Mouse (Mus musculus): ENCODE measurements at regions not wholly inside any gene's neighbourhood (a gene's known extent, or its start where the extent isn't known, plus 50 kb on each side); places are given as distances from the start of the nearest gene placed in this dataset.

DNA sequence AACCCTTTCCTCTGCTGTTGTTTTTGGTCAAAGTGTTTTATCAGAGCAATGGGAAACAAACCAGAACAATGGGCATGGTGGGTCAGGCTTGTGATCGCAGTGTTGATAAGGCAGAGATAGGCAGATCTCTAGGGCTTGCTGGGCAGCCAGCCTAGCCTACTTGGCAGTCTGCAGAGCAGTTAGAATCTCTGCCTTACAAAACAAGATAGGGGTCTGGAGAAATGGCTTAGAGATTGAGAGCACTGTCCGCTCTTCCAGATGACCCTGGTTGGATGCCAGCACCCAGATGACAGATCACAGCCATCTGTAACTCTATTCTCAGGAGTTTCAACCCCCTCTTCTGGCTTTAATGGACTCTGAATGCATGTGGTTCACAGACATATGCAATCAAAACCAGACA, 289.7 kb upstream of the Thsd7b start:
- DNase-seq (ENCODE audit: low read depth in 1 of 2, low spot score in 2 of 2) = no peak

GRCm38 (mm10) chr1:128975586-128975985, 297.5 kb upstream of the Thsd7b start:
- no peak for DNase-seq (ENCODE audit: low read depth in 1 of 2, low spot score in 2 of 2)

DNA sequence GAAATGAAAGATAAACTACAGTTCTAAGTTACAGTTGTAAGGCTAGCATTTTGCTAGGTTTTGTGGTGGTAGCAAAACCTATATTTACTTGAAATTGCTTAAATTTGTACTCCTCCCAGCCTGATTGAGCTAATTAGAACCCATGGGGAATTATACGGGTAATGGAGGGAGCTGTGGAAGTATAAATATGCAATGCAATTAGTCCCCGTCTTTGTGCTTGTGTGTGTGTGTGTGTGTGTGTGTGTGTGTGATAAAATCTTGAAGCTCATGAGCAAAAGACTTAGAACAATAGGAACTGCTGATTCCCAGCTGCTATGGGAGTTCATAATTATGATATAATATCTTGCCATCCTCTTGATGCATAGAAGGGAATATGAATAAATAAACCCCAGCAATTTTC, 321.7 kb upstream of the Thsd7b start:
- no peak for DNase-seq (ENCODE audit: low read depth in 1 of 2, low spot score in 2 of 2)

DNA sequence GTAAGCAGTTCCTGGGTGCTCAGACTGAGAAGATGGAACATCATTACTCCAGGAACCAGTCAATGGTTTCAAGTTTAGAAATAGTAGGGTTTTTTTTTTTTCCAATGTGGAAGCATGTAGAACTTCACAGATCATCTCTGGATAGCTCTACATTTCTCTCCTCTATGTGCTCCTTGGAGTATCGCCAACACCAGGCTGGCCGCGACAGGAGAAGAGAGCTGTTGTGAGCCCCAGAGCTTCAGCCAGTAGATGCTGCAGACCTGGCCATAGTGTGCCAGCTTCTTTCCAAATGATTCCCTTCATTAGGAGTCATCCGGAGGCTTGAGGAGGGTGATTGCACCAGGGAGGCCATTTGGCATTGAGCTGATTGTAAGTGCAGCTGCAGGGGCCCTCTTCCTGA, 322.6 kb upstream of the Thsd7b start:
- no peak for DNase-seq (ENCODE audit: low read depth in 1 of 2, low spot score in 2 of 2)

- DNase-seq (ENCODE audit: low read depth in 1 of 2, low spot score in 2 of 2) = no peak
Observed at GRCm38 (mm10) chr1:128914811-128915210, 322.7 kb upstream of the Cxcr4 start.

- no peak for DNase-seq (ENCODE audit: low read depth in 1 of 2, low spot score in 2 of 2)
Observed at GRCm38 (mm10) chr1:128912532-128912931, 320.4 kb upstream of the Cxcr4 start.

GRCm38 (mm10) chr1:128907566-128907965, 315.5 kb upstream of the Cxcr4 start:
- DNase-seq (ENCODE audit: low read depth in 1 of 2, low spot score in 2 of 2) = no peak

GRCm38 (mm10) chr1:128898025-128898424, 305.9 kb upstream of the Cxcr4 start:
- DNase-seq (ENCODE audit: low read depth in 1 of 2, low spot score in 2 of 2) = no peak

DNA sequence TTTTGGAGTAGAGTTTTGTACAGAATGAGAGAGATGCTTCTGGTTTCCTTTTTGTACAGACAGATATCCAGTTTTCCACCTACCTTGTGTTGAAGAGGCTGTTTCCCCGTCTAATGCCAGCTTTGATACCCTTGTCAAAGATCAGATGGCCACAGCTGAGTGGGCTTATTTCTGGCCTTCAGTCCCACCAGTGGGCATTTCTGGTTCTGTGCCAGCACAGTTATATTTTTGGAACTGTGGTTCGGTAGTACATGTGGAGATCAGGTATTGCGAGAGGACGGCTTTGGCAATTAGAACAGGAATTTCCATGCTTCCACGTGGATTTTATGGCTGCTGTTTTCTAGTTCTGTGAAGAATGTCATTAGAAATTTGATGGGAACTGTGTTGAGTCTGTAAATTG, 302.5 kb upstream of the Cxcr4 start:
- DNase-seq (ENCODE audit: low read depth in 1 of 2, low spot score in 2 of 2) = no peak

GRCm38 (mm10) chr1:128878291-128878690, 286.2 kb upstream of the Cxcr4 start:
- DNase-seq (ENCODE audit: low read depth in 1 of 2, low spot score in 2 of 2) = no peak

DNA sequence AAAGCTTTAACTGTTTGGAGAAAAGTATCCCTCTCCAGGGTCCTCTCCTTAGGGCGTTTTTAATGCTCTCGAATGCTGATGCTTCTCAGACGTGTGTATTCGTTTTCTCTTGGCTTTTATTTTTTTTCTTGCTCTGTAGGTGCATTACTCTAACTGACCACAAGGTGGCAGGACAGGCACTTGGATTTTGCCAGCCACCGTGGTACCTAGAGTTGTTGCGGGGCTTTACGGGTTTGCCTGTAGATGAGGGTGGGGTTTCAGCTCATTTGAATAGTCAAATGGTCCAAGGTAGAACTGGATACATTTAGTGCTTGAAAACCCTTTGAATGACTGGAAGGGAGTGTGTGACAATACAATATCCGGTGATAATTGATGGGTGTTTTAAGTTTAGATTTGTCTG, 283.2 kb upstream of the Cxcr4 start:
- DNase-seq (ENCODE audit: low read depth in 1 of 2, low spot score in 2 of 2) = no peak

- DNase-seq (ENCODE audit: low read depth in 1 of 2, low spot score in 2 of 2) = no peak
Observed at GRCm38 (mm10) chr1:128874190-128874589, 282.1 kb upstream of the Cxcr4 start.

- no peak for DNase-seq (ENCODE audit: low read depth in 1 of 2, low spot score in 2 of 2)
Observed at GRCm38 (mm10) chr1:128868761-128869160, 276.7 kb upstream of the Cxcr4 start.

- no peak for DNase-seq (ENCODE audit: low read depth in 1 of 2, low spot score in 2 of 2)
Observed at GRCm38 (mm10) chr1:128860537-128860936, 268.4 kb upstream of the Cxcr4 start.

DNA sequence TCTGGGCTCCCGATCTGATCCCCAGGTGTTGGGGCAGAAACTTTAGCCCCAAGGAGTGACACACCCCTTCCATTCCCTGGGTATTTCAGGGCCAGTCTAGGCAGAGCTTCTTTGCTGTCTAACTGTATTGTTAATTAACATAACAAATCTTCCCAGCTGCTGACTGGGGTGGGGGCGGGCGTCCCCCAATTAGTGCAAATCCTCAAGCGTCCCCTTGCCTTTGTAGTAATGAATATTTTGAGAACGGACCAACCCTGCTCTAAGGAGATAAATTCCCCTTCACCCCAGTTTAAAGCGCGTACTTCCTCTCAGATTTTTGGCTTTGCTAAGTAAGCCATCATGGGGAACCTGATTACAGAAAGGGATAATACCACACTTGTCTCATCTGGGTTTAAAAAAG, 268.0 kb upstream of the Cxcr4 start:
- DNase-seq (ENCODE audit: low read depth in 1 of 2, low spot score in 2 of 2) = no peak

DNA sequence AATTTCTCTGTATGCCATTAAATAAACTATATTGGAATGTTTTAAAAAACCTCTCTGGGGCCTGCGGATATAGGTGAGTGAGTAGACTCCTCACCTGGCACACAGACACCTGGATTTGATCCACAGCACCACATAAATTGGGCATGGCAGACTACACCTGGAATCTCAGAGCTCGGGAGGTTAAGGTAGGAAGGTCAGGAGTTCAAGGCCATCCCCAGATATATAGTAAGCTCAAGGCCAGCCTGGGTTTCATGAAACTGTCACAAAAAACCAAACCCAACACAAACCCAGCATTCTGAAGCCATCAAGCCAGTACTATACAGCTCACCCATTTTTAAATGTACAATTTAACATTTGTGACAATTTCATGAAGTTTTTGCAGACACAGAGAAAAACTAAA, 266.6 kb upstream of the Cxcr4 start:
- DNase-seq (ENCODE audit: low read depth in 1 of 2, low spot score in 2 of 2) = no peak

GRCm38 (mm10) chr1:128856933-128857332, 264.8 kb upstream of the Cxcr4 start:
- DNase-seq (ENCODE audit: low read depth in 1 of 2, low spot score in 2 of 2) = no peak

GRCm38 (mm10) chr1:128854649-128855048, 262.6 kb upstream of the Cxcr4 start:
- DNase-seq (ENCODE audit: low read depth in 1 of 2, low spot score in 2 of 2) = no peak

GRCm38 (mm10) chr1:128853286-128853685, 261.2 kb upstream of the Cxcr4 start:
- no peak for DNase-seq (ENCODE audit: low read depth in 1 of 2, low spot score in 2 of 2)

DNA sequence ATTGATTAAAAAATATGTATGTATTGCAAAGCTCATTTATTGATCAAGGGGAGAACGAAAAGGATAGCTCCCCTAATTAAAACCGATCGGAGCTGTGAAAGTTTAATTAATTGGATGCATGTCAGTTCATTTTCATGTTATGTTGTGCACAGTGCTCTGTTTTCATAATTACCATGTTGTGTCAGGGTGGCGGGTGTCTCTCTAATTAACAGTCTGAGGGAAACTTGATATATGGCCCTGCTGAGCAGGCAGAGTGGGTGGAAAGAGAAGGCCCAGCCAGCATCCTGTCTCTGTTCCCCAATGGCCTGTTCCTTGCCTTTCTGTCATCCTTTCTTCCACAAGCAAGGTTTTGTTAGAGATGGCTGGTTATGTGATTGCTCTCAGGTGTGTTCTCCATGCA, 245.3 kb upstream of the Cxcr4 start:
- DNase-seq (ENCODE audit: low read depth in 1 of 2, low spot score in 2 of 2) = no peak

DNA sequence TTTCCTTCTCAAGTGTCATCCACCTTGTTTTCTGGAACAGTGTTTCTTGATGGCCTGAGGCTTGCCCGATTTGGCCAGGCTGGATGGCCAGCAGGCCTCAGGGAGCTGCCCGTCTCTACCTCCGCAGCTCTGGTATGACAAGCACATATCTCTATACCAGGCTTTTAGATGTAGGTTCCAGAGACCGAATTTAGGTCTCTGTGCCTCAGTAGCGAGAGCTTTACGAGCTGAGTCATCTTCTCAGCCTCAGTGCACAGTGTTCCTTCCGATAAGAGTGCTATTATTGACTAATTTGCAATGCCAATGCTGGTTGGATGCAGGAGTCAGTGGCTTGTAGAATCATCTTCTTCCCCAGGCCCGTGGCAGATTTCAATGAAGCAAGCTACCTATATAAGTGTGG, 243.4 kb upstream of the Cxcr4 start:
- DNase-seq (ENCODE audit: low read depth in 1 of 2, low spot score in 2 of 2) = no peak

DNA sequence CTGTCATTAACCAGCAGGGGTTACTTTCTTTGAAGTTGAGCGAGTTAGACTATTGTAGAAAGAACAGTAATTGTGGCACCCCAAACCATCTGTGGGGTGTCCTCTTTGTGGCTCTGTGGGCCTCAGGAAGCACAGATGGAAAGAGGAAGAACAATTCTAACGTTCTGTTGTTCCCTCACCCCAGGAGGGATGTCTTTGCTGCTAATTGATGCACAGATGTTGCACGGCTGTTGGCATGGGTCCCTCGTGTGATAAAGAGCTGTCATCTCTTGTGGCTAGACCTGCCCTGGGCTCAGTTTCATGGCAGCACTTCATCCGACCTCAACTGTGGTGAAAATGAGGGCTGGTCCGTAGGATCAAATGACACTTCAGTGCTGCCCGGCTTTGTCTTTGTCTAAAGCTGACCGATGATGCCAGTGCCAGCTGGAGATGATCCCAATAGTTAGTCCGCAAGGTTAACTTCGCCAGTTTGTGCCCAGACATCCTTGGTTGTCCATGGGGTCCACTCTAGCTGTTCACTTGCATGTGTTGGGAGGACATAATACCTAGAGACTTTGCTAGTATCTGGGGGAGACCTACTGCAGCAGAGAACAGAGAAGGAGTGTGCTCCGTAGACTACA, 241.1 kb upstream of the Cxcr4 start:
- no peak for DNase-seq (ENCODE audit: low read depth in 1 of 2, low spot score in 2 of 2)

DNA sequence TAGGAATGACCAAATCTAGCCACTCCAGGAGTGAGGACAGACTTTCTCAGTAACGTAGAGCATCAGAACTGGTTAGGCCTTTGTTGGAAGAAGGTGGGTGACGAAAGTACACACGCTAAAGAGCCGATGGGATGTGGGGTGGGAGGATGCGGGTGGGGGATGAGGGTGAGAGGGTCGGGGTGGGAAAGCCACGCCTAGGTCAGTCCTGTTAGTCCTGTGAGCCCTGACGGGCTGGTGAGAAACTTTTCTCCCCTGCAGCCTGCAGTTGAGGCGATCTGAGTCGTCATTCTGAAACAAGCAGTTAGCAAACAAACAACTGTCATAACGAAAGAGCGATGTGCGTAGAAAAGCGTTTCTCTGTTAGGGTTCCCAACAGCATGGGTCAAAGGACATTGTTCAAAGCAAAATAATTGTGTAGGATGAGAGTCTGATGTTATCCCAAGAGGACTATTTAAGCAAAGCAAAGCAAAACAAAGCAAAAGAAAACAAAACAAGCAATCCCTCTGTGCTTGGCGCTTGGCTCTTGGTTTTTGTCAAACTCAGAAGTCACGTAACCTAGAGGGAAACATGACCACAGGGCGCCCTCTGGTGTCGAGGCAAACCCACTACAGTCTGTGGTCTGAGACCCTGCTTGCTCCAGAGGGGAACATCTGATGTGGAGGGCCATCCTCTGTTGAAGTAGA, 240.2 kb upstream of the Cxcr4 start:
- DNase-seq (ENCODE audit: low read depth in 1 of 2, low spot score in 2 of 2) = peak; percentile 22 to 71

All from monocyte, adult 2 months (primary cell).